Mouse (Mus musculus) heart, embryonic 12.5 days (tissue): ENCODE data around the gene Tap1. TPM values are rescaled to one million over a fixed set of nuclear protein-coding genes. Genes with fewer than 3 reads are reported as not detected.

Source experiments
- ATAC-seq: fragments of 200-750 bp; cut with Nextera tagmentation; 2 replicates; pipeline ENCODE4 v1.8.0; 2017; ENCODE audit warnings: moderate TSS enrichment, moderate library complexity; ENCODE audit not compliant: insufficient number of reproducible peaks, low FRiP score
- H3K27ac ChIP-seq: fragments of 300-500 bp; sonication (generic); 2 replicates; pipeline ENCODE4 v1.5.1; 2016; ENCODE audit warnings: mild to moderate bottlenecking, moderate library complexity; ENCODE audit not compliant: poor library complexity, severe bottlenecking
- H3K27me3 ChIP-seq: fragments of 300-500 bp; sonication (generic); replicated peaks from 2 replicates; pipeline ENCODE4 v1.6.1; 2016; ENCODE audit warnings: mild to moderate bottlenecking, moderate library complexity
- H3K36me3 ChIP-seq: fragments of 300-500 bp; sonication (generic); 2 replicates; pipeline ENCODE4 v1.6.1; 2016; ENCODE audit warnings: mild to moderate bottlenecking, moderate library complexity
- H3K4me1 ChIP-seq: fragments of 300-500 bp; sonication (generic); replicated peaks from 2 replicates; pipeline ENCODE4 v1.6.1; 2016; ENCODE audit warnings: mild to moderate bottlenecking
- H3K4me2 ChIP-seq: fragments of 300-500 bp; sonication (generic); 2 replicates; pipeline ENCODE4 v1.6.1; 2016; ENCODE audit warnings: mild to moderate bottlenecking, moderate library complexity
- H3K4me3 ChIP-seq: fragments of 300-500 bp; sonication (generic); 2 replicates; pipeline ENCODE4 v1.5.1; 2016; ENCODE audit warnings: mild to moderate bottlenecking
- H3K9ac ChIP-seq: fragments of 300-500 bp; sonication (generic); 2 replicates; pipeline ENCODE4 v1.6.1; 2016; ENCODE audit warnings: mild to moderate bottlenecking, moderate library complexity
- H3K9me3 ChIP-seq: fragments of 300-500 bp; sonication (generic); replicated peaks from 2 replicates; pipeline ENCODE4 v1.6.1; 2016; ENCODE audit warnings: mild to moderate bottlenecking, moderate library complexity
- WGBS: fragments of 180-500 bp; shearing (Covaris S2); methylation state at CpG from one replicate; pipeline ENCODE4 v1.1.7; 2016; 5-methylcytosine and 5-hydroxymethylcytosine counted together
- polyA plus RNA-seq: library from polyadenylated mRNA; unstranded; fragments of >200 nt; fragmentation: Nextera tagmentation; extraction: Ambion mirVana; gene quantifications from 2 replicates; pipeline ENCODE4 v1.2.1, GENCODE M21; 2016

Gene Tap1
- polyA plus RNA-seq, 1 experiment from 2014 or later: 1.1 TPM

DNA sequence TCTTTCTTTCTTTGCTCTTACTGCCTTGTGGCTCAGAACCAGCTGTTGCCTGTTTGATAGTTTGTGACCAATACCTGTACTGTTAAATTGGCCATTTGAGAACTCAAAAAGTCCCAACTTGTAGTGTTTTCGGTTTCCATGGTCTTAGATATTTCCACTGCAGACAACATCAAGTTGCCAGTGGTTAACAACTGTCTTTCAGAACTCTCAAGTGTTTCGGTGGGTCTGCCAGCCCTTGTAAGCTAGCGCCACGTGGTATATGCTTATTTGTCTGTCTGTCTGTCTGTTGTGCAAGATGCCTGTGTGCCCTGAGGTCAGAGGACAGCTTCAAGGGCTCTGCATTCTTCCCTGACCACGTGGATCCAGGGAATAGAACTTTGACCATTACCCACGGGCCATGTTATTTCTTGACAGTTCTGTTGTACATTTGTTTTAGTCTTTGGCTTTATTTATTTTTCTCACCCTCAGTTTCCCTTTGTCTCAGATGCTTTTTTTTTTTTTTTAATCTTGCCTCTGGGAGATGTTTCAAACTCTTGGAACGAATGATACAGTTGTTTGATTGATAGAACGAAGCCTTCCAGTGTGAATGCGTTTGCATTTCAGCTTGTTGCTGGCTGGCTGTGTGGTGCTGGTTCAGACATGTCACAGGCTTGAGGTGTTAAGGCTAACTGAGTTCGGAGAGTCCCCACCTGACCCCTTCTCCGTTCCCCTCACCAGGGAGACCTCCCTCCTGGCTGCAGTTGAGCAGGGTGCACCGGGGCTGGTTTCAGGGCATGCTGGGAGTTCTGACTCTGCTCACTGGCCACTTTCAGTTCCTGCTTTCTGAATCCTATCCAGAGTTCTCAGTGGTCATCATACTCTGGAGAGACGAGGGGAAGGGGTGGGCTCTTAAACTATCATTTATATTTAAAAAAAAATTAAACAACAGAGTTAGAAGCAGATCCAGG lies 7.2 kb upstream of the Tap1 start:
- H3K27ac ChIP-seq: no peak overlapping the region
- H3K9ac ChIP-seq: no peak overlapping the region
- no peaks in the 10 kb centered on the region for H3K4me1 ChIP-seq
- no peaks in the 10 kb centered on the region for H3K36me3 ChIP-seq
- peaks cover 29% of the 10 kb centered on the region for H3K27me3 ChIP-seq
- WGBS: 69% methylated on average over 13 of the region's 13 CpGs
- no peak for ATAC-seq
- no peak overlapping the region for H3K4me2 ChIP-seq
- peaks cover 12% of the 10 kb centered on the region for H3K9me3 ChIP-seq
- no peak overlapping the region for H3K4me3 ChIP-seq

DNA sequence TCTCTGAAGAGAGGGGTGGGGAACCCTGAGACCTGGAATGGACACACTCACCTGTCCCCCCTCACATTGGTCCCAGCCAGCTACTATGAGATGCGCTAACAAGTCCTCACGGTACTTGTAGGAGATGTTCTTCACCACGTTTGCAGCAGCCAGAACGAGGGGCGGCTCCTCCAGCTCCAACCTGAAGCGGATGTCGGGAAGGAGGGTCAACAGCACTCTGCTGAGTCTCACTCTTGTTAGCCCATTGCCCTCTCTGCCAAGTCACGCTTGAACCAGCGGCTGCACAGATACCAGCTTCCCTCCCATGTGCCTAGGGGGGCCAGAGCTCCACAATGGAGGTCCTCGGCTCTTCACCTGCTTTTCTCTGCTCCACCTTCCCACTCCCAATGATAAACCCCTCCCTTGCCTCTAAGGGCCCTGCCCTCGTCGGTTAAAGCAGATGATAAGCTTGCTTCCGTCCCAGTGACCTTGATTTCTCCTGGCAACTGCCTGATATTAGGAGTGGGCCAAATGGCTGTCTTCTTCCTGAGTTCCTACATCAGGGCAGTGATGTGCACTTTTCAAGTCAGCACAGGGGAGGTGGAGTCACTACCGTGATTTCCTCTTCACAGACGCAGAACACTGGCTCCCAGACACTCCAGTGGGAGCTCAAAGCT lies 3.7 kb upstream of the Tap1 start:
- H3K9me3 ChIP-seq: peaks cover 2% of the 10 kb centered on the region; the same call in 1 of the 2 replicates
- no peak overlapping the region for H3K9ac ChIP-seq
- H3K27ac ChIP-seq: no peak overlapping the region
- H3K4me3 ChIP-seq: no peak overlapping the region
- no peaks in the 10 kb centered on the region for H3K36me3 ChIP-seq
- 61% methylated on average over 15 of the region's 15 CpGs for WGBS
- no peak for ATAC-seq
- no peak overlapping the region for H3K4me2 ChIP-seq
- H3K4me1 ChIP-seq: peaks cover 14% of the 10 kb centered on the region
- H3K27me3 ChIP-seq: peaks cover 57% of the 10 kb centered on the region

DNA sequence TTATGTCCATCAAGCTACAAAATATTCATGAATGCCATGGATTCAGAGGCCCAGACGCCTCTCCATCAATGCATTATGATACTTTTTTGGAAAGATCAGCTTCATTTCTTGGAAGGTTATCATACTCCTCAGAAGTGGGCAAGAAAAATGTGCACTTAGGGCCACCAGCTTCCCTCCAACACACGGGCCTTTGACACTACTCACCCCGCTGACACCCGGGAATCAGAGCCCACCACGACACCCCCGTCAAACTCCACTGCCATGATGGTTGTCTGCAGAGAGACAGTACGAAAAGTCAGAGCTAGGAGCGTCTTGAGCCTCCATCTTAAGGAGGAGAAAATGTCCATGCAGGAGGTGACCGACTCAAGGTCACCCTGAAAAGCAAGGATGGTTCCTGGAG lies 1.8 kb upstream of the Tap1 start:
- Histone ChIP-seq H3K4me2 (no peak overlapping the region), H3K36me3 (no peaks in the 10 kb centered on the region), H3K9ac (no peak overlapping the region), H3K27ac (no peak overlapping the region), H3K4me1 (peaks cover 14% of the 10 kb centered on the region), H3K9me3 (peaks cover 2% of the 10 kb centered on the region; the same call in 1 of the 2 replicates), H3K27me3 (peaks cover 75% of the 10 kb centered on the region), H3K4me3 (no peak overlapping the region)
- no peak for ATAC-seq
- 78% methylated on average over 9 of the region's 9 CpGs for WGBS

DNA sequence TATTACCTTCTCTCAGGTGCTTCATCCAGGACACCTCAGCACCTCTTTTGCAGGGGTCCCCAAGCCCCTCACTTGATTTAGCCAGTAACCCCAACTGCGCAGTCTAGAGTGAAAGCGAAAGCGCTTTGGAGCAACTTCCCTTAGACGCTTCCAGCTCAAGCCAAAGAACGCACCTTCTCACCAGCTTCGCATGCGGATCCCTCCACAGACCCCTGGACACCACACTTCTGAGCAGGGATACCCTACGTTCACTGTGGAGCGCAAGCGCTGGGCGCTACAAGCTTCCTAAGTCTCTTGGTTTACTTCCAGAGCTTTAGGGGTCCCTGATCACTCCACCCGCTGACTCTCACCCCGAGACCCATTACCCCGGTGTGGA lies 480 bp upstream of the Tap1 start:
- H3K9ac ChIP-seq: peak overlapping the region; percentile 58
- peaks cover 89% of the 10 kb centered on the region for H3K27me3 ChIP-seq
- no peaks in the 10 kb centered on the region for H3K9me3 ChIP-seq
- WGBS: 4% methylated on average over 14 of the region's 14 CpGs
- no peak for ATAC-seq
- peaks cover 14% of the 10 kb centered on the region for H3K4me1 ChIP-seq
- H3K27ac ChIP-seq: no peak overlapping the region
- no peaks in the 10 kb centered on the region for H3K36me3 ChIP-seq
- peak overlapping the region; percentile 86 for H3K4me2 ChIP-seq
- H3K4me3 ChIP-seq: peak overlapping the region; percentile 55

DNA sequence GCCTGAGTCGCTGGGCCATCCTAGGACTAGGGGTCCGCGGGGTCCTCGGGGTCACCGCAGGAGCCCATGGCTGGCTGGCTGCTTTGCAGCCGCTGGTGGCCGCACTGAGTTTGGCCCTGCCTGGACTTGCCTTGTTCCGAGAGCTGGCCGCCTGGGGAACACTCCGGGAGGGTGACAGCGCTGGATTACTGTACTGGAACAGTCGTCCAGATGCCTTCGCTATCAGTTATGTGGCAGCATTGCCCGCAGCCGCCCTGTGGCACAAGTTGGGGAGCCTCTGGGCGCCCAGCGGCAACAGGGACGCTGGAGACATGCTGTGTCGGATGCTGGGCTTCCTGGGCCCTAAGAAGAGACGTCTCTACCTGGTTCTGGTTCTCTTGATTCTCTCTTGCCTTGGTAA lies 657 bp downstream of the Tap1 start:
- Histone ChIP-seq H3K4me1 (peaks cover 14% of the 10 kb centered on the region), H3K4me2 (peak overlapping the region; percentile 86), H3K9ac (peak overlapping the region; percentile 58), H3K9me3 (no peaks in the 10 kb centered on the region), H3K27ac (no peak overlapping the region), H3K36me3 (no peaks in the 10 kb centered on the region), H3K27me3 (peaks cover 92% of the 10 kb centered on the region), H3K4me3 (peak overlapping the region; percentile 55)
- no peak for ATAC-seq
- WGBS: 5% methylated on average over 20 of the region's 20 CpGs

DNA sequence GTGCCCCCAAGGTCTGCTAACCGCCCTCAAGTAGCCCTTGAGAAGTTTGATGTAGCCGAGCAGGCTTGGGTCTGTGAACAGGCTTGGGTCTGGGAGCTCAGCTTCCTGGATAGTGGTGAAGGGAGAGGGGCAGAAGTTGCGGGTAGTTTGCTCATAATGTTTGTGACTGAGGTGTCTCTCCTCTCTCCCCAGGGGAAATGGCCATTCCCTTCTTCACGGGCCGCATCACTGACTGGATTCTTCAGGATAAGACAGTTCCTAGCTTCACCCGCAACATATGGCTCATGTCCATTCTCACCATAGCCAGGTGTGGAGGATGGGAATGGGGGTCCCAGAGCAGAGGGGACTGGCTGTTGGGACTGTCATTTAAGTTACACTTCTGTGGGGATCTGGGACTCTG lies 1.6 kb downstream of the Tap1 start:
- no peak for ATAC-seq
- WGBS: 63% methylated on average over 6 of the region's 6 CpGs
- H3K4me1 ChIP-seq: peaks cover 14% of the 10 kb centered on the region
- H3K36me3 ChIP-seq: no peaks in the 10 kb centered on the region
- H3K27me3 ChIP-seq: peaks cover 91% of the 10 kb centered on the region
- H3K9ac ChIP-seq: no peak overlapping the region
- no peaks in the 10 kb centered on the region for H3K9me3 ChIP-seq
- no peak overlapping the region for H3K4me2 ChIP-seq
- no peak overlapping the region for H3K4me3 ChIP-seq
- no peak overlapping the region for H3K27ac ChIP-seq

DNA sequence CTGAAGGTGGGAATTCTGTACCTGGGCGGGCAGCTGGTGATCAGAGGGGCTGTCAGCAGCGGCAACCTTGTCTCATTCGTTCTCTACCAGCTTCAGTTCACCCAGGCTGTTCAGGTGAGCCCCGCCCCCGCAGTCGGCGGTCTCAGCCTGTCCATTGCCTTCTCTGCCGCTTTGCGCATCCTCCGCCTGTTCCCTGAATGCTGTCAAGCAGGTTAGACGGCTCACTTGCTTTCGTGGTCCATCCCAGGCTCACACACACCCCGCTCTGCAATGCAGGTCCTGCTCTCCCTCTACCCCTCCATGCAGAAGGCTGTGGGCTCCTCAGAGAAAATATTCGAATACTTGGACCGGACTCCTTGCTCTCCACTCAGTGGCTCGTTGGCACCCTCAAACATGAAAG lies 5.5 kb downstream of the Tap1 start:
- no peak overlapping the region for H3K9ac ChIP-seq
- H3K9me3 ChIP-seq: no peaks in the 10 kb centered on the region
- H3K27me3 ChIP-seq: peaks cover 96% of the 10 kb centered on the region
- ATAC-seq: no peak
- no peaks in the 10 kb centered on the region for H3K36me3 ChIP-seq
- WGBS: 21% methylated on average over 16 of the region's 16 CpGs
- H3K4me3 ChIP-seq: no peak overlapping the region
- H3K4me2 ChIP-seq: no peak overlapping the region
- H3K4me1 ChIP-seq: peaks cover 8% of the 10 kb centered on the region
- H3K27ac ChIP-seq: no peak overlapping the region

DNA sequence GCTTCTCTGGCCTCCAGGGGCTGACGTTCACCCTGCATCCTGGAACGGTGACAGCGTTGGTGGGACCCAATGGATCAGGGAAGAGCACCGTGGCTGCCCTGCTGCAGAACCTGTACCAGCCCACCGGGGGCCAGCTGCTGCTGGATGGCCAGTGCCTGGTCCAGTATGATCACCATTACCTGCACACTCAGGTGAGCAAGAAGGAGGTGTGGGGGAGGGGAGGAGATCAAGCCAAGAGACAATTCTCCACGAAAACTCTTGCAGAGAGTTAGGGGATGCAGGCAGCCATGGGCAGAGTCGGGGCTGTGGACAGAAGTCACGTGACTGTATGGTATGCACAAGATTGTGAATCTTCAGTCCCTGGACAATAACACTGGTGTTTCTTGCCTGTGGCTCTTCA lies 6.1 kb downstream of the Tap1 start:
- Histone ChIP-seq H3K4me1 (peaks cover 9% of the 10 kb centered on the region), H3K4me2 (no peak overlapping the region), H3K9me3 (no peaks in the 10 kb centered on the region), H3K27me3 (peaks cover 97% of the 10 kb centered on the region), H3K4me3 (no peak overlapping the region), H3K9ac (no peak overlapping the region), H3K27ac (no peak overlapping the region), H3K36me3 (no peaks in the 10 kb centered on the region)
- 50% methylated on average over 8 of the region's 8 CpGs for WGBS
- ATAC-seq: no peak

DNA sequence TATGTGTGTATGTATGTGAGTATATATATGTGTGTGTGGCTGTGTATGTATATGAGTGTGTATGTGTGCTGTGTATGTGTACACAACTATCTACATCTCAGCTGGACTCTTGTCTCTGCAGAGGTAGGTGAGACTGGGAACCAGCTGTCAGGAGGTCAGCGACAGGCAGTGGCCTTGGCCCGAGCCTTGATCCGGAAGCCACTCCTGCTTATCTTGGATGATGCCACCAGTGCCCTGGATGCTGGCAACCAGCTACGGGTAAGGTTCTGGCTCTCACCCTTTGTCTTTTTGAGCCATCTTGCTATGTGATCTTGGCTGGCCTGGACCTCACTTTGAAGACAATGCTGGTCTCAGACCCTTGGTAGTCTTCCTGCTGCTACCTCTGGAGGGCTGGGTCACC lies 7.4 kb downstream of the Tap1 start:
- ATAC-seq: no peak
- Histone ChIP-seq H3K36me3 (no peaks in the 10 kb centered on the region), H3K9me3 (no peaks in the 10 kb centered on the region), H3K4me3 (no peak overlapping the region), H3K4me2 (no peak overlapping the region), H3K9ac (no peak overlapping the region), H3K4me1 (peaks cover 11% of the 10 kb centered on the region), H3K27ac (no peak overlapping the region), H3K27me3 (peaks cover 98% of the 10 kb centered on the region)
- 61% methylated on average over 4 of the region's 4 CpGs for WGBS

DNA sequence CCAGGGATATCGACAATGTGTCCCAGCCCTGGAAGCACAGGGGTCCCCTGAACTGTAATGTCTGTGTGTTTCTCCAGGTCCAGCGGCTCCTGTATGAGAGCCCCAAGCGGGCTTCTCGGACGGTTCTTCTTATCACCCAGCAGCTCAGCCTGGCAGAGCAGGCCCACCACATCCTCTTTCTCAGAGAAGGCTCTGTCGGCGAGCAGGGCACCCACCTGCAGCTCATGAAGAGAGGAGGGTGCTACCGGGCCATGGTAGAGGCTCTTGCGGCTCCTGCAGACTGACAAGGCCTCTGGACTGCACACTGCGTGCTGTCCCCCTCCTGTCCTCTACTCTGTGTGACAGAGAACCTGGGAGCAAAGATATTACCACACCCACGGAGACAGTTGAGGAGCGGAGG lies 9.1 kb downstream of the Tap1 start:
- H3K27me3 ChIP-seq: peaks cover 95% of the 10 kb centered on the region
- H3K9ac ChIP-seq: no peak overlapping the region
- H3K9me3 ChIP-seq: no peaks in the 10 kb centered on the region
- peaks cover 11% of the 10 kb centered on the region for H3K4me1 ChIP-seq
- no peaks in the 10 kb centered on the region for H3K36me3 ChIP-seq
- ATAC-seq: no peak
- 28% methylated on average over 12 of the region's 12 CpGs for WGBS
- H3K4me3 ChIP-seq: no peak overlapping the region
- H3K4me2 ChIP-seq: no peak overlapping the region
- H3K27ac ChIP-seq: no peak overlapping the region
